Mouse (Mus musculus): ENCODE data around the gene Cstl1.

GRCm38 (mm10) chr2:148707202-148707530 is 43.0 kb upstream of the Cstl1 start:
- TF ChIP-seq CTCF (IDR thresholded peaks at IDR 0.05; ENCODE audit: low read depth, low read length) (no peak), EP300 (IDR thresholded peaks at IDR 0.05; ENCODE audit: insufficient read depth, low read depth, low read length) (no peak)

Data from ES-Bruce4 (cell line).